Mouse (Mus musculus): ENCODE measurements around the gene Rab2b. TPM values are rescaled to one million over a fixed set of nuclear protein-coding genes. Genes with fewer than 3 reads are reported as not detected.

Rab2b gene
- total and polyA plus RNA-seq, 3 experiments: 3.0 to 5.9 TPM; not detected in 1

GRCm38 (mm10) chr14:52316441-52317225 is 37.3 kb upstream of the Rab2b start:
- DNase-seq (ENCODE audit: low read depth, low spot score): no peak
- H3K9me3 ChIP-seq (replicated peaks; ENCODE audit: insufficient read depth, low read length): no peaks in the 10 kb centered on the region
- no peak overlapping the region for H3K9ac ChIP-seq (ENCODE audit: control insufficient read depth, low read depth, low read length, poor library complexity, severe bottlenecking)
- no peaks in the 10 kb centered on the region for H3K36me3 ChIP-seq (ENCODE audit: control insufficient read depth in 1 of 2, insufficient read depth in 2 of 2, low read length in 2 of 2)
- H3K4me3 ChIP-seq (ENCODE audit: control insufficient read depth in 1 of 2, insufficient read depth in 1 of 2, low read depth in 2 of 2, low read length in 2 of 2): no peak overlapping the region
- H3K27ac ChIP-seq (ENCODE audit: control insufficient read depth, low read depth, low read length): no peak overlapping the region
- no peaks in the 10 kb centered on the region for H3K4me1 ChIP-seq (ENCODE audit: control insufficient read depth in 1 of 2, insufficient read depth in 2 of 2, low read length in 2 of 2)
- TF ChIP-seq GATA1 (IDR thresholded peaks at IDR 0.05; ENCODE audit: low read depth, low read length): no peak
- TF ChIP-seq EP300 (IDR thresholded peaks at IDR 0.05; ENCODE audit: low read depth in 1 of 2, low read length in 2 of 2): no peak
- no peak for TF ChIP-seq KAT2A (conservative IDR thresholded peaks at IDR 0.05; ENCODE audit: low read depth, low read length)
- TF ChIP-seq RCOR1 (IDR thresholded peaks at IDR 0.05; ENCODE audit: low read depth, low read length): no peak
- TF ChIP-seq HCFC1 (IDR thresholded peaks at IDR 0.05; ENCODE audit: low read depth, low read length): no peak
- TF ChIP-seq SMC3 (IDR thresholded peaks at IDR 0.05; ENCODE audit: low read depth, low read length): no peak
- peaks cover 5 to 13% of the 10 kb centered on the region in 2 experiments for H3K27me3 ChIP-seq (ENCODE audit: control insufficient read depth in 1 of 2, insufficient read depth in 2 of 2, low read length in 2 of 2)
- no peaks in the 10 kb centered on the region for H3K79me2 ChIP-seq (ENCODE audit: control insufficient read depth, insufficient read depth, low read length, poor library complexity)

- Histone ChIP-seq H3K4me1 (ENCODE audit: control insufficient read depth in 1 of 2, insufficient read depth in 2 of 2, low read length in 2 of 2) (no peaks in the 10 kb centered on the region), H3K36me3 (ENCODE audit: control insufficient read depth in 1 of 2, insufficient read depth in 2 of 2, low read length in 2 of 2) (no peaks in the 10 kb centered on the region), H3K27ac (ENCODE audit: control insufficient read depth, low read depth, low read length) (no peak overlapping the region), H3K9ac (ENCODE audit: control insufficient read depth, low read depth, low read length, poor library complexity, severe bottlenecking) (no peak overlapping the region), H3K9me3 (replicated peaks; ENCODE audit: insufficient read depth, low read length) (no peaks in the 10 kb centered on the region), H3K4me3 (ENCODE audit: control insufficient read depth in 1 of 2, insufficient read depth in 1 of 2, low read depth in 2 of 2, low read length in 2 of 2) (no peak overlapping the region), H3K27me3 (ENCODE audit: control insufficient read depth in 1 of 2, insufficient read depth in 2 of 2, low read length in 2 of 2) (peaks cover 5 to 10% of the 10 kb centered on the region in 2 experiments), H3K79me2 (ENCODE audit: control insufficient read depth, insufficient read depth, low read length, poor library complexity) (no peaks in the 10 kb centered on the region)
- TF ChIP-seq UBTF (IDR thresholded peaks at IDR 0.05; ENCODE audit: borderline replicate concordance, insufficient read depth, low read depth, low read length) (no peak), GATA1 (IDR thresholded peaks at IDR 0.05; ENCODE audit: low read depth, low read length) (no peak), EP300 (IDR thresholded peaks at IDR 0.05; ENCODE audit: low read depth in 1 of 2, low read length in 2 of 2) (no peak), POLR2AphosphoS5 (IDR thresholded peaks at IDR 0.05; ENCODE audit: borderline replicate concordance, low read depth, low read length) (no peak), SMC3 (IDR thresholded peaks at IDR 0.05; ENCODE audit: low read depth, low read length) (no peak), ETS1 (IDR thresholded peaks at IDR 0.05; ENCODE audit: low read depth, low read length) (no peak), TCF12 (IDR thresholded peaks at IDR 0.05; ENCODE audit: low read depth, low read length) (no peak), CHD1 (IDR thresholded peaks at IDR 0.05; ENCODE audit: low read depth, low read length) (no peak), CHD2 (IDR thresholded peaks at IDR 0.05; ENCODE audit: low read length) (no peak), KAT2A (conservative IDR thresholded peaks at IDR 0.05; ENCODE audit: low read depth, low read length) (no peak), NELFE (IDR thresholded peaks at IDR 0.05; ENCODE audit: low read depth, low read length) (no peak), MYC (IDR thresholded peaks at IDR 0.05; ENCODE audit: low read depth, low read length) (no peak), ZKSCAN1 (IDR thresholded peaks at IDR 0.05; ENCODE audit: low read depth, low read length) (no peak), CTCF (IDR thresholded peaks at IDR 0.05 in 2 of 3, conservative IDR thresholded peaks at IDR 0.05 in 1 of 3; ENCODE audit: control insufficient read depth in 1 of 3, insufficient read depth in 1 of 3, low read depth in 2 of 3, low read length in 3 of 3, poor library complexity in 1 of 3, severe bottlenecking in 1 of 3) (no peak), MAZ (IDR thresholded peaks at IDR 0.05; ENCODE audit: low read depth, low read length) (no peak)
- DNase-seq (ENCODE audit: low read depth, low spot score): no peak
Observed at GRCm38 (mm10) chr14:52315792-52316440, 36.6 kb upstream of the Rab2b start.
